Mouse (Mus musculus): ENCODE data around the gene Pcyt1a.

GRCm38 (mm10) chr16:32485209-32485608, 54.5 kb downstream of the Pcyt1a start:
- TF ChIP-seq MAX (IDR thresholded peaks at IDR 0.05) (no peak), CEBPB (IDR thresholded peaks at IDR 0.05; ENCODE audit: low read depth) (no peak)

Data from C2C12 (cell line).